Mouse (Mus musculus) liver (tissue): ENCODE results near the gene Etd.
"Not testable (repeated sequence)": the region's sequence is repeated elsewhere in the genome, so short reads cannot be mapped to it uniquely, and the experiment has no call there.

ENCODE experiments used
- DNase-seq: peaks from one replicate; pipeline ENCODE4 v3.0.0-alpha.2; 2020; ENCODE audit warnings: mixed read lengths

The Etd gene

DNA sequence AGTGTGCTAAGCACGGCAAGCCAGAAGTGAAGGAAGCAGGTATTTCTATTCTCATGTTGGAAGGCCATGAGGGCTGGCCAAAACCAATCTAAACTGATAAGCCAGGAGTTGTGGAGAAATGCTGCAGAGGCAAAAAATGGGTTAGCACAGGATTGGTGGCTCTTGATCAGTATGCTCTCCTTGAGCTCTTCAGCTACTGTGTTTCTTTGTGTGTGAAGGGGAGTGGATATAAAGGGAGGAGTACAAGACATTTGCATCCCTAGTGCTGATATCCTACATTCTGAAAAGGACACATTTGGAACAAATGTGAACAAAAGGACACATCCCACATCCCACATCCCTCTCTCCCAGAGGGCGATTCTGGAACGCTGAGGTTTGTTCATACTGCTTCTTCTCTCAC is at the start of gene Etd:
TSS of gene Etd (plus strand) at position 301 of the 400 bp plus-strand sequence.
- DNase-seq, result no peak

DNA sequence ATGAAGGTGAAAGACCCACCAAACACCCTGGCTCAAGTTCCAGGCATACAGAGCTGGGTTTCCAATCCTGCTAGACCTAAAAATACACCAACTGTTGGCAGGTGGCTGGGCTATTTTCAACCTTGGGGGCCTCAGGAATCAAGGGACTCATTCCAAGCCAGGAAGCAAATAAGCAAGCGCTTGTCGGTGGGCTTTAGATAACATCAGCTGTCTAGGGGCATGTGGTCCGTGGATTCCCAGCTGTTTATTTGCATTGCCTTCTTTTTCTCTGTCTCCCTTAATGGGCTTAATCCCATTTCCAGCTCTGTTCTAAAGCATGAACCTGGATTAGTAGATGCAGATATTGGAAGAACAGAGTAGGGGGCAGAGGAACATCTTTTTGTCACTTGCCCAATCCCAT is 48.4 kb upstream of the Etd start:
- no peak for DNase-seq

DNA sequence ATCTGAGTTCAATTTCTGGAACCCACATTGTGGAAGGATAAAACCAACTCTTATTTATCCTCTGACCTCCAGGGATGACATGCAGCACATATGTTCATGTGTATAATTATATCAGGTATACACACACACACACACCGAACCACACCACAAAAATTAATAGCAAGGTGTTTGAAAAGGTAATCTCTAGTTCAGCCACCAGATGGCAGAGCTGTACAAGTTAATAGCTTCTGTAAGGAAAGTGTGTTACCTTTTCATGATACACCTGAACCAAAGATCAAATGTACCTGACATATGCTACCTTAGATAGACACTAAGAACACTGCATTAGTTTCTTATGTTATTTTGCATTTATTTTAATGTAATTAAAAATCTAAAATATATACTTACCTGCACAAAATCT is 1.8 kb upstream of the Etd start:
- DNase-seq, result no peak

DNA sequence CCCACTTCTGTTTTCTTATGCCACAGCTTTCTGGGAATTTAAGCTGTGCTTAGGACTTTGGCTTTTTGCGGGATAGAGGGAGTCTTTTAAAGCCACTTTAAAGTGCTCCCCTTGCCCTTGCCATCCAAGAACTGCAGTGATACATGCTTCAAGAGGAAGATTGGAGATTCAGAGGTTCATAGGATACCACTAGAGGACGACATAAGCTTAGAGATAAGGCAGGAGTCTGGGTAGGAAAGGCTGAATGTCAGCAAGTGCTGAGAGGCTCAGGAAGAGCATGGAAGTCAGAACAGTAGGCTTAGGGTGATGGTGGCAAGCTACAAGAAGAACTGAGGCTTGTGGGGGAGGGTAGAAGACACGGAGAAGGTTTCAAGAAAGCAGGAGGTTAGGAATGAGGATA is 24.9 kb downstream of the Etd start:
- no peak for DNase-seq

DNA sequence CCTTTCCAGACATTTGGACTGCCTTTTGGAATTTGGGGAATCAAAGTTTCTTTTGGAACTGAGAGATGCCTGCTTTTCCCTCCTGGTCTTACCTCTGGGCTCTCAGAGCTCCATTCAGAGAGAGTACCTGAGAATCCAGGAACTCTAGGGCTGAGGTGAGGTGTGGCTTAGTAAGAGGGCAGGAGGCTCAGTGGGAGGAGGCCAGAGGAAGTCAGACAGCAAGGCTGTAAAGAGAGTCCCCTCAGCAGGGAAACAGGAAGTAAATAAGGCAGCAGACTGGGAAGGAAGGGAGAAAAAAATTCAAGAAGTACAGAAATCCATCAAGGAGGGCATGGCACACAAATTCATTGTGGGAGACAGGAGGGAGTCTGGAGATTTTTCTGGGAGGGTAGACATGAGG is 29.5 kb downstream of the Etd start:
- not testable (repeated sequence) for DNase-seq
